Mouse (Mus musculus): Measurements from ENCODE around the gene Ptpn14. TPM values are rescaled to one million over a fixed set of nuclear protein-coding genes. Genes with fewer than 3 reads are reported as not detected.

Ptpn14 gene
- polyA plus RNA-seq, 1 experiment, result 57.3 TPM

DNA sequence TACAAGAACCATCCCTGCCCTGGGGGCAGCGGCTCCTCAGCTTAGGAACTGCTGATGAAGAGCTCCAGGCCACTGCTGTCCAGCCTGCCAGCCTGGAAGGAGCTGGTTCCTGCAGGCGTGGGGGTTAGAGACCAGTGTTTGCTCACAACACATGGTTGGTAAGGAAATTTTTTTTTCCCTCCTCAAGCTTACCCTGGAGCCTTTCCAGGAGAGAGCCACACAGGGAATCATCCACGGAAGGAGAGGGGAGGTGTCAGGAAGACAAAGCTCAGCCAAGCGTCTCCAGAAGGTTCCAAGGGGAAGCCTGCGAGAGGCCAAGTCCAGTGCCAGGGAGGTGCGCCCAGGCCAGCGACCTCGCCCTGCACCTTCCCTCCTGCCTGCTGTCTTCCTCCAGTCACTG, 151.9 kb downstream of the Ptpn14 start:
- no peak overlapping the region for H3K27ac ChIP-seq (ENCODE audit: insufficient read depth, low read length)
- TF ChIP-seq POLR2A (IDR thresholded peaks at IDR 0.05; ENCODE audit: low read depth, low read length), result no peak
- no peak for TF ChIP-seq CTCF (IDR thresholded peaks at IDR 0.05; ENCODE audit: borderline replicate concordance, insufficient read depth, low read length)
- peaks cover 9% of the 10 kb centered on the region; the same call in 1 of the 2 replicates for H3K4me1 ChIP-seq (ENCODE audit: control insufficient read depth, insufficient read depth, low read length)
- no peak overlapping the region for H3K4me3 ChIP-seq (ENCODE audit: insufficient read depth, low read length)

DNA sequence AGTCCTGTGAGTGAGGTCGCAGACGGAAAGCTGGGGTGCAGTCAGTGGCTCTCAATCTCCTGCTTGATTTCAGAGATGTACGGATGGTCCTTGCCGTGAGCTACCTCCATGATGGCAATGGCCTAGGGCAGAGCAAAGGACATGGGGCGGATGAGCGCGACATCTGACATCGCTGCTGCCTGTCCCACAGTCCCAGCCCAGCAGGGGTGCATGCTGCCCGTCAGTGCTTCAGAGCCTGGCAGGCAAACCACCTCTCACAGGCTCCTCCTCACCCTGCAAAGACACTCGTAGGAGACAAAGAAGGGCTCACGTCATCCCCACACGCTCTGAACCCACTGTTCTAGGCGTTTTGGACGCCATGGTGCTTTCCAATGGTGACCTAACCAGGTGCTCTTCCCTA, 152.7 kb downstream of the Ptpn14 start:
- no peak for TF ChIP-seq CTCF (IDR thresholded peaks at IDR 0.05; ENCODE audit: borderline replicate concordance, insufficient read depth, low read length)
- TF ChIP-seq POLR2A (IDR thresholded peaks at IDR 0.05; ENCODE audit: low read depth, low read length), result no peak

DNA sequence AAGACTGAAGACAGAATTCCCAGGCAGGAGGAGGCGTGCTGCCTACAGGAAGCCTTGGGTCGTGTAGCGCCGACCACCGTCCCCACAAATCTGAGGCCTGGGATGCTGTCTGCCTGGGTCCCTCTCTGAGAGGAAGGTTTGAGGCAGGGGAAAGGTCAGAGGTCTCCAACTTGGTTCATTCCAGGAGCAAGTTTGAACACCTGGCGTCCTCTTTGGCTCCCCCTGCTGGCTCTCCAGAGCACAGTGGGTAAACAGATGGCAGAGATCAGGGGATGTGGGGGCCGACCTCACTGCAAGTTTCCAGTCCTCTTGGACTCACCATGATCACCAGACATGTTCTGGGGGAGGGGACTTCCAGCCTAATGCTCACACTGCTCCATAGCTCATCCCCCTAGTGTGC, 154.8 kb downstream of the Ptpn14 start:
- Histone ChIP-seq H3K4me1 (ENCODE audit: control insufficient read depth, insufficient read depth, low read length) (no peaks in the 10 kb centered on the region), H3K27ac (ENCODE audit: insufficient read depth, low read length) (no peak overlapping the region), H3K4me3 (ENCODE audit: insufficient read depth, low read length) (no peak overlapping the region)
- TF ChIP-seq POLR2A (IDR thresholded peaks at IDR 0.05; ENCODE audit: low read depth, low read length), result no peak
- TF ChIP-seq CTCF (IDR thresholded peaks at IDR 0.05; ENCODE audit: borderline replicate concordance, insufficient read depth, low read length), result peak; percentile 43; the same call in 1 of the 2 replicates

More for the DNA sequence above, 152.7 kb downstream of the Ptpn14 start:
- H3K27ac ChIP-seq (ENCODE audit: insufficient read depth, low read length), result no peak overlapping the region
- 0 out of 2 replicates have a peak, but pooled peaks cover 2% of the 10 kb centered on the region for H3K4me1 ChIP-seq (ENCODE audit: control insufficient read depth, insufficient read depth, low read length)
- H3K4me3 ChIP-seq (ENCODE audit: insufficient read depth, low read length), result no peak overlapping the region

DNA sequence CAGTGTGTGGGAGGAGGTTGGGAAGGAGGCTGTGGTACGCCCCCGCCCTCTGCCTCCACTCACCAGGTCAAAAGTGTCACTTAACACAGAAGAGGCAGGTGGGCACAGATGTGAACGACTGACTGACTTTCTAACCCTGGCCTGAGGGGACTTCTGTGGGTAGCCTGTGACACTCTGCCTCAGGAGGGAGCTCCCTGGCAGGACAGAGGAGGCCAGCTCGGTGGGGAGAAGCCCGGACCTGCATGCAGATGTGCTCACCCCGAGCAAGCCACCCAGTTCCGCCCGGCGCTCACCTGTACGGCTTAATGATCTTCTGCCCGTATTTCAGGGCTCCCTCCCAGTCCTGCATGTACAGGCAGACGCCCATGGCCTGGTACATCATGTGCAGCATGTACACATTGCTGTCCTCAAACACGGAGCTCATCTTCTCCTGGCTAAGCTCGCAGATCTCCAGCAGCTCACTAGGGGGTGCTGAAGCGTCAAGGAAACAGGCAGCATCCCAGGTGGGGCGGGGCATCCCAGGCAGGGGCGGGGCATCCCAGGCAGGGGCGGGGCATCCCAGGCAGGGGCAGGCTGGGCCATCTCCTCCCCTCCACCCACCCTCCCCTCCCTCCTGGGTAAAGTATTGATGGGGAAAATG, 155.6 kb downstream of the Ptpn14 start:
- Histone ChIP-seq H3K4me1 (ENCODE audit: control insufficient read depth, insufficient read depth, low read length) (no peaks in the 10 kb centered on the region), H3K4me3 (ENCODE audit: insufficient read depth, low read length) (no peak overlapping the region), H3K27ac (ENCODE audit: insufficient read depth, low read length) (no peak overlapping the region)
- no peak for TF ChIP-seq POLR2A (IDR thresholded peaks at IDR 0.05; ENCODE audit: low read depth, low read length)
- peak; percentile 55; the same call in 1 of the 2 replicates for TF ChIP-seq CTCF (IDR thresholded peaks at IDR 0.05; ENCODE audit: borderline replicate concordance, insufficient read depth, low read length)

DNA sequence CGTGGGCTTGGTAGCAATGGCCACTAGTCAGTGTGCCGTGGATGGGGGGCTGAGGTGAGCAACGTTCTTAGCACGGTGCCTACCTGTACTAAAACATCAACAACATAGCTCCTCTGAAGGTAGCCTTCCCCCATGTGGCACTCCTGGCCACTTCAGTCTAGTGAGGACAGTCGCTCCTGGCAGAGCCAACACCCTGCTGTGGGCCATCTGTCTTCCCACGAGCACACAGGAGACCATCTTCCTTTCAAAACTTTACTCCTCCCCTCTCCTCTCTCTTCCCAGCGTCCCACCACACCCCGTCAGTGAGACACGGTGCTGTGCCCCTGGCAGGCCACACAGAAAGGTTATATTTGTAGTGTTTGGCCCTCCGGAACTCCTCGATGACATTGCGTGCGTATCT, 156.9 kb downstream of the Ptpn14 start:
- Histone ChIP-seq H3K4me1 (ENCODE audit: control insufficient read depth, insufficient read depth, low read length) (no peaks in the 10 kb centered on the region), H3K27ac (ENCODE audit: insufficient read depth, low read length) (no peak overlapping the region), H3K4me3 (ENCODE audit: insufficient read depth, low read length) (no peak overlapping the region)
- TF ChIP-seq CTCF (IDR thresholded peaks at IDR 0.05; ENCODE audit: borderline replicate concordance, insufficient read depth, low read length), result no peak
- no peak for TF ChIP-seq POLR2A (IDR thresholded peaks at IDR 0.05; ENCODE audit: low read depth, low read length)

DNA sequence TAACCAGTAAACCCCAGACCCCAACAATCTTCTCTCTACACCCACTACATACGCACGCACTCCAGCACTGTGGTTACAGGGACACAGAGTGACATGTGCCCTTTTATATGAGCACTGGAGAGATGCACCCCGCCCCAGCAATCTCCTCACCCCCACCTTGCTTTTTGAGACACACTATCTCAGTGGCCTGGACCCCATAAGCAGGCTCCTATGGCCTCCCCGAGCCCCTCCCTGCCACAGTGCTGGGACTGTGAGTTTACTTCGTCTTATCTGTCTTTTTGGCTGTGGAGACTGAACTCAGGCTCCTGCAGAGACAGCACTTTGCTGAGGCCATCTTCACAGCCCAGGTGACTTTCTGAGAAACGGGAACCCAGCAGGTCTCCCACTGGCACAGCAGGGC, 157.9 kb downstream of the Ptpn14 start:
- TF ChIP-seq CTCF (IDR thresholded peaks at IDR 0.05; ENCODE audit: borderline replicate concordance, insufficient read depth, low read length), result no peak
- no peak for TF ChIP-seq POLR2A (IDR thresholded peaks at IDR 0.05; ENCODE audit: low read depth, low read length)
- no peak overlapping the region for H3K27ac ChIP-seq (ENCODE audit: insufficient read depth, low read length)
- no peaks in the 10 kb centered on the region for H3K4me1 ChIP-seq (ENCODE audit: control insufficient read depth, insufficient read depth, low read length)
- H3K4me3 ChIP-seq (ENCODE audit: insufficient read depth, low read length), result no peak overlapping the region

DNA sequence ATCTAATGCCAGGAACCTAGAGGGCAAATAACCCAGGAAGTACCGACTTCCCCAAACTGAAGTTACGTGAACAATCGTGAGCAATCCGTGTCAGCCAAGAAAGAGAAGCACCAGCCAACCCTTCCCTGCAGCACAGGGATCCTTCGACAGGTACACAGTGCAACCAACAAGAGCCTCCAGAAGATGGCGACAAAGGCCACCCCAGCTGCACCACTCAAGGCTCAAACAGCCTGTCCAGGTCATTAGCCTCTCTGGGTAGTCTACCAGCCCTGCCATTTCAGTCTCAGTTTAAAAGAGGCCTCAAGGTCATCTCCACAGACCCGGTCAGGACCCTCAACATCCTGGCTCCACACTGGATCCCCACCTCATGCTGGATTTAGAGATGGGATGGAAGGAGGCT, 159.4 kb downstream of the Ptpn14 start:
- Histone ChIP-seq H3K27ac (ENCODE audit: insufficient read depth, low read length) (no peak overlapping the region), H3K4me1 (ENCODE audit: control insufficient read depth, insufficient read depth, low read length) (no peaks in the 10 kb centered on the region), H3K4me3 (ENCODE audit: insufficient read depth, low read length) (no peak overlapping the region)
- TF ChIP-seq POLR2A (IDR thresholded peaks at IDR 0.05; ENCODE audit: low read depth, low read length), result no peak
- TF ChIP-seq CTCF (IDR thresholded peaks at IDR 0.05; ENCODE audit: borderline replicate concordance, insufficient read depth, low read length), result peak; percentile 83

DNA sequence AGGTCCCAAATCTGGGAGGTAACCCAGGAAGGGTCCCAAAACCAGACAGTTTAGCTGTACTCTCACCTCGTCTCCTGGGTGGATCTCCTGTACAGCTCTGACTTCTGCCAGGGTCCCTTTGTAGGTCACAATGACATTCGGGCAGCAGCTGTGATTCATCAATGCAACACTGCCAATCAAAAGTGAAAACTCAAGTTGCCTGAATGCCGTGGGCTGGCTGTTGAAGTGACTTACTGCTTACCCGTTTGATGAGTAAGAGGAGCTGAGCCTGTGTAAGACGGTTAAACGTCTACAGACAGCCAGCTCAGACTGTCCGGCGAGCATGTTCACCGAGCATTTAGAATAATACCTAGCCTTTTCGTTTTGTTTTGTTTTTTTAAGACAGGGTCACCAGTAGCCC, 160.7 kb downstream of the Ptpn14 start:
- TF ChIP-seq CTCF (IDR thresholded peaks at IDR 0.05; ENCODE audit: borderline replicate concordance, insufficient read depth, low read length) (no peak), POLR2A (IDR thresholded peaks at IDR 0.05; ENCODE audit: low read depth, low read length) (no peak)
- peak overlapping the region; percentile 38 for H3K27ac ChIP-seq (ENCODE audit: insufficient read depth, low read length)
- no peaks in the 10 kb centered on the region for H3K4me1 ChIP-seq (ENCODE audit: control insufficient read depth, insufficient read depth, low read length)
- no peak overlapping the region for H3K4me3 ChIP-seq (ENCODE audit: insufficient read depth, low read length)

DNA sequence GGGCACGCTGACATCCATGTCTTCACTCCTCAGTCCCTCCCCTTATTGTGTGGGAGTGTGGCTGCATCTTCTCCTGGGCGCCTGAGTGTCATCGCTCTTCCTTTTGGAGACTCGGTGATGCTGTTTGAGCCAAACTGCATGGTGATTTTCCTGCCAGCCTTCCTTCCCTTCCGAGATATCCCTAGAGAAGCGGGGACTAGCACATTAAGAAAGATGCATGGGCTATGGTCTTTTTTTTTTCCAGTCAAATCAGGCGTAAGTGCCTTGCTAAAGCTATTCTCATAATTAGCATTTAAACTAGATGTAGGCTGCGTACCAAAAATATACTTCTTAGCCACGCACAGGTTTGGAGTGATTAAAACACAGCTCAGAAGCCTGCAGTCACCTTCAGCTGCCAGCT, 166.1 kb downstream of the Ptpn14 start:
- Histone ChIP-seq H3K4me3 (ENCODE audit: insufficient read depth, low read length) (no peak overlapping the region), H3K4me1 (ENCODE audit: control insufficient read depth, insufficient read depth, low read length) (no peaks in the 10 kb centered on the region), H3K27ac (ENCODE audit: insufficient read depth, low read length) (no peak overlapping the region)
- TF ChIP-seq CTCF (IDR thresholded peaks at IDR 0.05; ENCODE audit: borderline replicate concordance, insufficient read depth, low read length) (no peak), POLR2A (IDR thresholded peaks at IDR 0.05; ENCODE audit: low read depth, low read length) (no peak)

DNA sequence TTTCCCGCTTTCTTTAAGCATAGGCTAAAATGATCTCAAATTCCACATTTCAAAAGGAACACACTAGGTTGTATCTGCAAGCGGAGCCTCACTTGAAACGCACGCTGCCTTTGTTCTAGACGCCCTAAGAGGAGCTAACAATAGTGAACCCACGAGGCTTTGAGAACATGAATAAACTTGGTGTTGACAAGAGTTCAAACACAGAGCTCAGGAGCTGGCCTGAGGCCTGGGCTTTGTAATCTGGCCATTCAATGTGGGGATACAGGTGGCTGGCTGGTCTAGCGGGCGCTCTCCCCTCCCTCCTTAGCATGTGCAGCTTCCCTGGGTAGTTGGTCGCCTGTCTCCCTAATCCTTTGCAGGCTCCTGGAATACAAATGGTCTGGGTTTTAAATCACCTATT, 169.8 kb downstream of the Ptpn14 start:
- H3K27ac ChIP-seq (ENCODE audit: insufficient read depth, low read length), result no peak overlapping the region
- H3K4me3 ChIP-seq (ENCODE audit: insufficient read depth, low read length), result no peak overlapping the region

More for the DNA sequence above, 169.8 kb downstream of the Ptpn14 start:
- no peaks in the 10 kb centered on the region for H3K4me1 ChIP-seq (ENCODE audit: control insufficient read depth, insufficient read depth, low read length)
- TF ChIP-seq CTCF (IDR thresholded peaks at IDR 0.05; ENCODE audit: borderline replicate concordance, insufficient read depth, low read length), result no peak
- TF ChIP-seq POLR2A (IDR thresholded peaks at IDR 0.05; ENCODE audit: low read depth, low read length), result no peak

Data from embryonic fibroblast, embryonic 13.5 days (primary cell).